Mouse (Mus musculus) erythroblast, embryonic 14.5 days (primary cell): ENCODE results near the gene Lrig2.

Source experiments
- GATA1 ChIP-seq: IDR thresholded peaks from 2 replicates; pipeline ENCODE4 v1.6.1; 2012; ENCODE audit warnings: low read length, inconsistent platforms, mixed read lengths
- TAL1 ChIP-seq: IDR thresholded peaks from 3 replicates; pipeline ENCODE4 v1.6.1; 2012; ENCODE audit warnings: low read length, inconsistent platforms, mixed read lengths

- TF ChIP-seq GATA1 = no peak
- TF ChIP-seq TAL1 = no peak
These were observed 153.0 kb downstream of the Lrig2 start for GRCm38 (mm10) chr3:104358747-104359146.
